Comparison of ENCODE assay signal across 9 mouse cellular contexts in the genomic region with DNA sequence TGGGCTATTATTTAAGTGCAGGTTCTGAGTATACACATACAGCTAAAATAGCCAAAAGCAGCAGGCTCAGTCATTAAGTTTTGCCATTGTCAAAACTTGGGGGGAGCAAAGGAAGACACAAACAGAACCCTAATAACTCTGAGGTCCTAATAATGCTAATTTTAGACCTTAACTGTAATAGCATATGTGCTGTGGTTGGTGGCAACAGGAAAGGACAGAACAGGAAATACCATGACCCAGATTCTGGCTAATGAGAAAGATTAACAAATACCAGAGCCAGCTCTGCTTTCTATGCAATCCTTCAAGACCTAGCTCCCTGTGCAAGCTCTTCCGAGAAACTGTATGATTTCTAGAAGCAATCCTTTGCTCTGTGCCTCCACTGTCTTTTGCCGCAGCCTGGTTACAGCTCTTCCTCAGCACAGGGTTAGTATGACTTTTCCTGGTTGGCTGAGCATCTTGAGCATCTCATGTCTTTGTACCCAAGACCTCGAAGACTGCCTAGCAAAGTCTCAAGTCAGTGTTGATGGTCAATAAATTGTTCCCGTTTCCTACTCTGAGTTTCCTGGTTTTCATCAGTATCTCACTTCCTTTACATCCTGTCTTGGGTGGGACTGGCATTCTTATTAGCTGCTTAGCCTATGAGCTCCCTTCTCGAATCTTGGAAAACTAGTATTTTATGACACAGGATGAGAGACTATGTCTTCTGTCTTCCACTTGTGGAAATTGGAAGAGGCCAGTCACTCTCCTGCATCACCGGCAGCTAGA. TPM values are rescaled to one million over a fixed set of nuclear protein-coding genes. Genes with fewer than 3 reads are reported as not detected.
DNase-seq lines count a peak whose midpoint lies in the region; ATAC-seq and TF ChIP-seq lines count a peak whose summit lies in the region.
"Had no signal": no experiment of that assay in that cellular context is flagged by ENCODE, and none has a peak within 500 bp of the region (broad histone marks: within the 10 kb centered on the region; RNA-seq: fewer than 3 reads in every experiment).

No protein-coding gene starts in this region.

- no peak for TF ChIP-seq CTCF in testis, adult 2 months (IDR thresholded peaks at IDR 0.05; ENCODE audit: control insufficient read depth, insufficient read depth, insufficient replicate concordance, low read depth, low read length)
- TF ChIP-seq CTCF in liver, embryonic 14.5 days (IDR thresholded peaks at IDR 0.05; ENCODE audit: low read depth), result no peak
- no peak for TF ChIP-seq CTCF in stomach, postnatal 0 days (IDR thresholded peaks at IDR 0.05; ENCODE audit: low read depth)

- no peak overlapping the region for H3K4me3 ChIP-seq in testis, adult 2 months (ENCODE audit: control insufficient read depth, low read depth, low read length)
- no peak overlapping the region for H3K4me3 ChIP-seq in liver, embryonic 14.5 days (ENCODE audit: insufficient read depth in 1 of 2, low read depth in 2 of 2, low read length in 2 of 2)
- no peak overlapping the region for H3K4me3 ChIP-seq in stomach, postnatal 0 days (ENCODE audit: low read depth, low read length)
- H3K4me3 ChIP-seq: midbrain, embryonic 12.5 days had no signal

- H3K9me3 ChIP-seq in liver, embryonic 14.5 days (ENCODE audit: control insufficient read depth, low read length), result no peaks in the 10 kb centered on the region
- no peaks in the 10 kb centered on the region for H3K9me3 ChIP-seq in stomach, postnatal 0 days (ENCODE audit: control insufficient read depth, low read length)
- H3K9me3 ChIP-seq: midbrain, embryonic 12.5 days had no signal

- peak overlapping the region; percentile 41; the same call in 1 of the 2 replicates for H3K27ac ChIP-seq in testis, adult 2 months (ENCODE audit: control insufficient read depth, insufficient read depth, low read depth, low read length)
- H3K27ac ChIP-seq in liver, embryonic 14.5 days, result 0 out of 2 replicates have a peak overlapping the region, but pooled peaks have one; percentile 21
- peak overlapping the region; percentile 90 for H3K27ac ChIP-seq in stomach, postnatal 0 days (replicated peaks)

- no peak for ATAC-seq in liver, embryonic 14.5 days (ENCODE audit: insufficient read depth)
- ATAC-seq in stomach, postnatal 0 days (ENCODE audit: low FRiP score, low TSS enrichment), result no peak

- WGBS in liver, embryonic 14.5 days (ENCODE audit: insufficient replicate concordance), result 31% methylated on average over 6 of the region's 6 CpGs
- 65% methylated on average over 6 of the region's 6 CpGs for WGBS in stomach, postnatal 0 days

- peak; percentile 38 for DNase-seq in cerebellum, adult 9-11 months
- no peak for DNase-seq in cerebellum, adult 11-12 months
- DNase-seq in testis, postnatal 10 days (ENCODE audit: low spot score), result no peak
- DNase-seq in liver, embryonic 14.5 days (ENCODE audit: low read depth in 3 of 3, low spot score in 3 of 3), result no peak
- no peak for DNase-seq in stomach, postnatal 0 days (ENCODE audit: low spot score)
- no peak for DNase-seq in urinary bladder, postnatal 4 days (ENCODE audit: low spot score in 2 of 2)
- no peak for DNase-seq in layer of hippocampus, postnatal 36 days

- no peak overlapping the region for H3K4me2 ChIP-seq in liver, embryonic 14.5 days (ENCODE audit: low read depth)
- peak overlapping the region; percentile 31; the same call in 1 of the 2 replicates for H3K4me2 ChIP-seq in stomach, postnatal 0 days (replicated peaks; ENCODE audit: low read depth)

- TF ChIP-seq EP300 in liver, embryonic 14.5 days (IDR thresholded peaks at IDR 0.05; ENCODE audit: low read depth), result no peak
- TF ChIP-seq EP300 in stomach, postnatal 0 days (optimal IDR thresholded peaks at IDR 0.05), result no peak

- no peaks in the 10 kb centered on the region for H3K36me3 ChIP-seq in testis, adult 2 months (ENCODE audit: control insufficient read depth, insufficient read depth, low read length)
- no peaks in the 10 kb centered on the region for H3K36me3 ChIP-seq in liver, embryonic 14.5 days (replicated peaks; ENCODE audit: control insufficient read depth, insufficient read depth, low read depth)
- H3K36me3 ChIP-seq in stomach, postnatal 0 days (ENCODE audit: control insufficient read depth, insufficient read depth, low read length), result no peaks in the 10 kb centered on the region
- H3K36me3 ChIP-seq: midbrain, embryonic 12.5 days had no signal

- H3K4me1 ChIP-seq in testis, adult 2 months (ENCODE audit: control insufficient read depth, insufficient read depth, low read length), result peaks cover 2% of the 10 kb centered on the region
- H3K4me1 ChIP-seq in liver, embryonic 14.5 days (replicated peaks; ENCODE audit: control insufficient read depth in 2 of 2, insufficient read depth in 2 of 2, low read length in 1 of 2), result peaks cover 4 to 26% of the 10 kb centered on the region in 2 experiments
- peaks cover 4% of the 10 kb centered on the region; the same call in 1 of the 2 replicates for H3K4me1 ChIP-seq in stomach, postnatal 0 days (replicated peaks; ENCODE audit: control insufficient read depth, insufficient read depth)

- H3K9ac ChIP-seq in liver, embryonic 14.5 days (replicated peaks), result no peak overlapping the region
- H3K9ac ChIP-seq in stomach, postnatal 0 days (ENCODE audit: low read length), result no peak overlapping the region
- H3K9ac ChIP-seq: midbrain, embryonic 12.5 days had no signal

- no peaks in the 10 kb centered on the region for H3K27me3 ChIP-seq in testis, adult 2 months (ENCODE audit: control insufficient read depth, insufficient read depth, low read length)
- H3K27me3 ChIP-seq in liver, embryonic 14.5 days (ENCODE audit: control insufficient read depth, insufficient read depth, low read length), result peaks cover 5% of the 10 kb centered on the region; the same call in 1 of the 2 replicates
- no peaks in the 10 kb centered on the region for H3K27me3 ChIP-seq in stomach, postnatal 0 days (ENCODE audit: control insufficient read depth, insufficient read depth, low read length)
- H3K27me3 ChIP-seq: midbrain, embryonic 12.5 days had no signal

- no peak for TF ChIP-seq POLR2A in testis, adult 2 months (IDR thresholded peaks at IDR 0.05; ENCODE audit: control insufficient read depth, low read depth, low read length)

RNA-seq across cellular contexts. Expression of a gene that starts 49.9 kb away (rescaled TPM):
- polyA plus RNA-seq in testis, adult 2 months (2012; rRNA removed), result 19.5 and 21.8 TPM in 2 replicates
- 18.1 and 32.3 TPM in 2 replicates for polyA plus RNA-seq in liver, embryonic 14.5 days (2012; rRNA removed)
- 34.1 and 34.7 TPM in 2 replicates for polyA plus RNA-seq in liver, embryonic 14.5 days (2014; fragmentation: Nextera tagmentation; extraction: Ambion mirVana)
- 35.7 and 38.0 TPM in 2 replicates for polyA plus RNA-seq in stomach, postnatal 0 days (2015; fragmentation: Nextera tagmentation; extraction: Ambion mirVana)
- total RNA-seq in layer of hippocampus, postnatal 36 days (2021), result 10 to 100 TPM; 39.6 to 41.3 TPM

Comparison
In these comparisons a context has a peak if more than half of its experiments do, and no peak if none do; other contexts are left out.
1. H3K27ac ChIP-seq: peak in every context shown above with its lines; median percentile 90 in stomach, postnatal 0 days; 41 in testis, adult 2 months; 21 in liver, embryonic 14.5 days.